Mouse (Mus musculus): ENCODE measurements at regions not wholly inside any gene's neighbourhood (a gene's known extent, or its start where the extent isn't known, plus 50 kb on each side); places are given as distances from the start of the nearest gene placed in this dataset.

GRCm38 (mm10) chr9:113270595-113270994 lies 437.5 kb downstream of the Pdcd6ip start:
- H3K27ac ChIP-seq (ENCODE audit: low read depth, low read length) = no peak overlapping the region
- no peaks in the 10 kb centered on the region for H3K36me3 ChIP-seq (ENCODE audit: control insufficient read depth, insufficient read depth, low read length)
- no peak for ATAC-seq
- H3K4me3 ChIP-seq (ENCODE audit: low read length) = no peak overlapping the region
- 46% methylated on average over 4 of the region's 4 CpGs for WGBS
- H3K27me3 ChIP-seq (replicated peaks; ENCODE audit: control insufficient read depth, insufficient read depth, low read length) = no peaks in the 10 kb centered on the region
- H3K9ac ChIP-seq (ENCODE audit: low read depth, low read length) = no peak overlapping the region
- H3K4me1 ChIP-seq (ENCODE audit: control insufficient read depth, insufficient read depth, low read depth, low read length) = peaks cover 6% of the 10 kb centered on the region; the same call in 1 of the 2 replicates
- no peak overlapping the region for H3K4me2 ChIP-seq (ENCODE audit: low read length)
- H3K9me3 ChIP-seq (ENCODE audit: control insufficient read depth, low read length) = no peaks in the 10 kb centered on the region

GRCm38 (mm10) chr9:113267696-113268095 lies 440.4 kb downstream of the Pdcd6ip start:
- Histone ChIP-seq H3K9me3 (ENCODE audit: control insufficient read depth, low read length) (no peaks in the 10 kb centered on the region), H3K27me3 (replicated peaks; ENCODE audit: control insufficient read depth, insufficient read depth, low read length) (no peaks in the 10 kb centered on the region), H3K4me2 (ENCODE audit: low read length) (no peak overlapping the region), H3K4me1 (ENCODE audit: control insufficient read depth, insufficient read depth, low read depth, low read length) (peaks cover 6% of the 10 kb centered on the region; the same call in 1 of the 2 replicates), H3K4me3 (ENCODE audit: low read length) (no peak overlapping the region), H3K9ac (ENCODE audit: low read depth, low read length) (no peak overlapping the region), H3K27ac (ENCODE audit: low read depth, low read length) (no peak overlapping the region), H3K36me3 (ENCODE audit: control insufficient read depth, insufficient read depth, low read length) (no peaks in the 10 kb centered on the region)
- no peak for ATAC-seq
- 76% methylated on average over 8 of the region's 8 CpGs for WGBS

GRCm38 (mm10) chr9:113263636-113264035 lies 444.4 kb downstream of the Pdcd6ip start:
- Histone ChIP-seq H3K9ac (ENCODE audit: low read depth, low read length) (no peak overlapping the region), H3K4me2 (ENCODE audit: low read length) (no peak overlapping the region), H3K4me3 (ENCODE audit: low read length) (no peak overlapping the region), H3K9me3 (ENCODE audit: control insufficient read depth, low read length) (peaks cover 7% of the 10 kb centered on the region), H3K27ac (ENCODE audit: low read depth, low read length) (no peak overlapping the region), H3K27me3 (replicated peaks; ENCODE audit: control insufficient read depth, insufficient read depth, low read length) (no peaks in the 10 kb centered on the region), H3K36me3 (ENCODE audit: control insufficient read depth, insufficient read depth, low read length) (no peaks in the 10 kb centered on the region), H3K4me1 (ENCODE audit: control insufficient read depth, insufficient read depth, low read depth, low read length) (peaks cover 6% of the 10 kb centered on the region; the same call in 1 of the 2 replicates)
- ATAC-seq = no peak
- WGBS = 80% methylated on average over 6 of the region's 6 CpGs

DNA sequence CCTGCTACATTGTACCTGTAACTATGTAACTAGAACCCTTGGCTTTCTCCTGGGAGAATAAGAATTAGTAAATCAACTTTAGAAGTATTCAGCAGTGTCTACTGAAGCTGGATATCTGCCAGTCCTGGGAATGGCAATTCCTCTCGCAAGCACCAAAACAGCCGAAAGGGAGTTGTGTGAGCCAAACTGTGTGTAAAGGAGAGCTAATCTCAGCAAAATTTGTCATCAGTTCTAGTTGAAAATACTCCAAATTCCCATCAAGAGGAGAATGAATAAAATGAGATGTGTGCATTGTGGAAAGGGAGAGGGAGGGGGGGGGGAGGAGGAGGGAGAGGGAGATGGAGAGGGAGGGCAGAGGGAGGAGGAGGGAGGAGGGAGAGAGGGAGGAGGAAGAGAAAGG lies 447.8 kb downstream of the Pdcd6ip start:
- Histone ChIP-seq H3K9me3 (ENCODE audit: control insufficient read depth, low read length) (peaks cover 7% of the 10 kb centered on the region), H3K4me3 (ENCODE audit: low read length) (no peak overlapping the region), H3K9ac (ENCODE audit: low read depth, low read length) (no peak overlapping the region), H3K36me3 (ENCODE audit: control insufficient read depth, insufficient read depth, low read length) (no peaks in the 10 kb centered on the region), H3K4me1 (ENCODE audit: control insufficient read depth, insufficient read depth, low read depth, low read length) (no peaks in the 10 kb centered on the region), H3K27ac (ENCODE audit: low read depth, low read length) (no peak overlapping the region), H3K4me2 (ENCODE audit: low read length) (no peak overlapping the region), H3K27me3 (replicated peaks; ENCODE audit: control insufficient read depth, insufficient read depth, low read length) (no peaks in the 10 kb centered on the region)
- ATAC-seq = no peak
- WGBS = 61% methylated on average over 2 of the region's 2 CpGs

- Histone ChIP-seq H3K36me3 (ENCODE audit: control insufficient read depth, insufficient read depth, low read length) (no peaks in the 10 kb centered on the region), H3K4me3 (ENCODE audit: low read length) (no peak overlapping the region), H3K9me3 (ENCODE audit: control insufficient read depth, low read length) (peaks cover 7% of the 10 kb centered on the region), H3K27me3 (replicated peaks; ENCODE audit: control insufficient read depth, insufficient read depth, low read length) (no peaks in the 10 kb centered on the region), H3K4me2 (ENCODE audit: low read length) (no peak overlapping the region), H3K4me1 (ENCODE audit: control insufficient read depth, insufficient read depth, low read depth, low read length) (no peaks in the 10 kb centered on the region), H3K9ac (ENCODE audit: low read depth, low read length) (no peak overlapping the region), H3K27ac (ENCODE audit: low read depth, low read length) (no peak overlapping the region)
- ATAC-seq = no peak
- 87% methylated on average over 2 of the region's 2 CpGs for WGBS
Observed at GRCm38 (mm10) chr9:113258556-113258955, 449.5 kb downstream of the Pdcd6ip start.

GRCm38 (mm10) chr9:113248703-113249274 lies 459.3 kb downstream of the Pdcd6ip start:
- H3K9me3 ChIP-seq (ENCODE audit: control insufficient read depth, low read length) = no peaks in the 10 kb centered on the region
- peak; percentile 60; the same call in 1 of the 2 replicates for ATAC-seq

GRCm38 (mm10) chr9:113247950-113248349 lies 460.1 kb downstream of the Pdcd6ip start:
- WGBS = 54% methylated on average over 5 of the region's 5 CpGs
- Histone ChIP-seq H3K9me3 (ENCODE audit: control insufficient read depth, low read length) (no peaks in the 10 kb centered on the region), H3K36me3 (ENCODE audit: control insufficient read depth, insufficient read depth, low read length) (no peaks in the 10 kb centered on the region), H3K4me1 (ENCODE audit: control insufficient read depth, insufficient read depth, low read depth, low read length) (no peaks in the 10 kb centered on the region), H3K9ac (ENCODE audit: low read depth, low read length) (no peak overlapping the region), H3K27me3 (replicated peaks; ENCODE audit: control insufficient read depth, insufficient read depth, low read length) (no peaks in the 10 kb centered on the region), H3K4me2 (ENCODE audit: low read length) (no peak overlapping the region), H3K27ac (ENCODE audit: low read depth, low read length) (no peak overlapping the region), H3K4me3 (ENCODE audit: low read length) (no peak overlapping the region)
- ATAC-seq = no peak

More at GRCm38 (mm10) chr9:113248703-113249274, 459.3 kb downstream of the Pdcd6ip start:
- 32% methylated on average over 12 of the region's 12 CpGs for WGBS
- Histone ChIP-seq H3K4me1 (ENCODE audit: control insufficient read depth, insufficient read depth, low read depth, low read length) (no peaks in the 10 kb centered on the region), H3K4me2 (ENCODE audit: low read length) (no peak overlapping the region), H3K9ac (ENCODE audit: low read depth, low read length) (no peak overlapping the region), H3K4me3 (ENCODE audit: low read length) (no peak overlapping the region), H3K27me3 (replicated peaks; ENCODE audit: control insufficient read depth, insufficient read depth, low read length) (no peaks in the 10 kb centered on the region), H3K36me3 (ENCODE audit: control insufficient read depth, insufficient read depth, low read length) (no peaks in the 10 kb centered on the region), H3K27ac (ENCODE audit: low read depth, low read length) (no peak overlapping the region; the same call in 1 of the 2 replicates)

- ATAC-seq = no peak
- 94% methylated on average over 2 of the region's 2 CpGs for WGBS
- Histone ChIP-seq H3K9me3 (ENCODE audit: control insufficient read depth, low read length) (no peaks in the 10 kb centered on the region), H3K4me2 (ENCODE audit: low read length) (no peak overlapping the region), H3K9ac (ENCODE audit: low read depth, low read length) (no peak overlapping the region), H3K27me3 (replicated peaks; ENCODE audit: control insufficient read depth, insufficient read depth, low read length) (no peaks in the 10 kb centered on the region), H3K4me3 (ENCODE audit: low read length) (no peak overlapping the region), H3K36me3 (ENCODE audit: control insufficient read depth, insufficient read depth, low read length) (no peaks in the 10 kb centered on the region), H3K4me1 (ENCODE audit: control insufficient read depth, insufficient read depth, low read depth, low read length) (no peaks in the 10 kb centered on the region), H3K27ac (ENCODE audit: low read depth, low read length) (no peak overlapping the region)
Observed at GRCm38 (mm10) chr9:113243870-113244269, 464.2 kb downstream of the Pdcd6ip start.

GRCm38 (mm10) chr9:113233370-113233769 lies 474.7 kb downstream of the Pdcd6ip start:
- Histone ChIP-seq H3K9ac (ENCODE audit: low read depth, low read length) (no peak overlapping the region), H3K4me3 (ENCODE audit: low read length) (no peak overlapping the region), H3K27ac (ENCODE audit: low read depth, low read length) (no peak overlapping the region), H3K9me3 (ENCODE audit: control insufficient read depth, low read length) (no peaks in the 10 kb centered on the region), H3K27me3 (replicated peaks; ENCODE audit: control insufficient read depth, insufficient read depth, low read length) (no peaks in the 10 kb centered on the region), H3K4me1 (ENCODE audit: control insufficient read depth, insufficient read depth, low read depth, low read length) (no peaks in the 10 kb centered on the region), H3K4me2 (ENCODE audit: low read length) (no peak overlapping the region), H3K36me3 (ENCODE audit: control insufficient read depth, insufficient read depth, low read length) (no peaks in the 10 kb centered on the region)
- WGBS = 69% methylated on average over 1 of the region's 1 CpGs
- ATAC-seq = no peak

Data from hindbrain, embryonic 16.5 days (tissue).